Mouse (Mus musculus) gastrocnemius, adult 18-20 months (tissue): ENCODE data around the gene Jkamp. TPM values are rescaled to one million over a fixed set of nuclear protein-coding genes. Genes with fewer than 3 reads are reported as not detected.

ENCODE experiments used
- DNase-seq: peaks from one replicate; pipeline ENCODE4 v3.0.0; 2021; ENCODE audit warnings: low spot score
- microRNA-seq: library from miRNA; unstranded; fragments of <30 nt; microRNA quantifications from one replicate; pipeline ENCODE4 v1.2.0, GENCODE M21; 2021
- total RNA-seq, 2 experiments: library from RNA; stranded (reverse); gene quantifications; 2 replicates each; pipeline ENCODE4 v1.2.3; 2021

Gene Jkamp
- total RNA-seq, 2 experiments from 2014 or later: 10.4 to 13.7 TPM

DNA sequence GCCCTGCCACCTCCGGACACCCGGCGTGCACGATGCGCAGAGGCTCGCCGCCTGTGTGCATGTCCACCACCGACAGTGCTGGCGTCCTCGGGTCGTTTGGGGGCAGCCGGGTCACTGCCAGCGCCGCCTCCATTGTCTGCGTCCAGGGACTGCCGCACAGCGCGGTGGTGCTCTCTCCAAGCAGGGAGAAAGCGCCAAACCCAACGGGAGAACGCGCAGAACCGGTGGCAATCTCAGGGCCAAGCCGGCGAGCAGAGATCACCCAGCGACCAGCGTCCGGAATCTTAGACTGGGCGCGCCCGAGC, 413 bp upstream of the Jkamp start:
- no peak for DNase-seq

DNA sequence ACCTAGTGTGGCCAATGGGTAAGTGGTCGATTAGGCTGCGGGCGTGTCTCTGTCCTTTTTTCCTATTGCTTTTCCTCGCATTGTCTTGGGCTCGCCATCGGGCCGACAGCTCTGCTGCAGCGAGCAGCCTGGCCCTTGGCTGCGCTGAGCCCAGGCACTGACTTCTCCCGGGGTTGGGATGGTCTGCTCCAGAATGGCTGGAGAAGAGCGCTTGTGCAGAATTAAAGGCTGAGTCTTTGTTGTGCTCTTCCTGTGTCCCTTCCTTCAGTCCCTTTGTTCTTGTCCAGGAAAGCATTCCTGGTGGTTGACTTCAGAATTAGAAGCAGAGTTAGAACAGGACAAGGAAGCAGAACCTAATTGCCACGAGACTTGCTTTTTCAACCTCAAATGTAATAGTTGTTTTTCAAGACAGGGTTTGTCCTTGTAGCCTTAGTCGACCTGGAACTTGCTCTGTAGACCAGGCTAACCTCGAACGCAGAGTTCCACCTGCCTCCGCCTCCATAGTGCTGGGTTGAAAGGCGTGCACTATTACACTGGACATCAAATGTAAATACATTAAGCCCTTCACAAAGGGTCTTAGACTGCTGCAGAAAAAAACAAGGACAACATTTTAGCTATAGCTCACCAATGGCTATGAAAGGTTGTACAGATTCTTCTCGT, 907 bp downstream of the Jkamp start:
- no peak for DNase-seq

- no peak for DNase-seq
Observed at GRCm38 (mm10) chr12:72089802-72090201, 4.4 kb downstream of the Jkamp start.

- DNase-seq: no peak
Observed at GRCm38 (mm10) chr12:72096966-72097365, 11.6 kb downstream of the Jkamp start.

DNA sequence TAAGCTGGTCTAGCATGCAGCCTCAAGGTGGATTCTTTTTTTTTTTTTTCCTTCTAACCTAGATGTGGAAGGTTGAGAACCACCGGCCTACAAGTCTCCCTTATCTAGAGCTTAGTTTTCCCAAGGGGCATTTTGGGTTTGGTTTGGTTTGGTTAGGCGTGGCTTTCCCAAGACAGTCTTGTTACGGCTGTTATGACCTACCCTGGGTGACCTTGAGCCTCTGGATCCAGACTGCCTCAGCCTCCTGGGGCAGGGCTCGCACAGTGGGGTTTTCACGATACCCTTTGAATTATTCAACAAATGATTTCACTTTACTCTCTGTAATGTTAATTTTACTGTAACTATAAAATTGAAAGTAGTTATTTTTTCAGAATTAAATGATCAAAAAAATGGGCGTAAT, 17.4 kb downstream of the Jkamp start:
- DNase-seq: no peak

GRCm38 (mm10) chr12:72104027-72104426, 18.6 kb downstream of the Jkamp start:
- DNase-seq: no peak

GRCm38 (mm10) chr12:72104525-72105281, 19.3 kb downstream of the Jkamp start:
- peak; percentile 75 for DNase-seq

GRCm38 (mm10) chr12:72115126-72115525, 29.7 kb downstream of the Jkamp start:
- DNase-seq: peak; percentile 15

DNA sequence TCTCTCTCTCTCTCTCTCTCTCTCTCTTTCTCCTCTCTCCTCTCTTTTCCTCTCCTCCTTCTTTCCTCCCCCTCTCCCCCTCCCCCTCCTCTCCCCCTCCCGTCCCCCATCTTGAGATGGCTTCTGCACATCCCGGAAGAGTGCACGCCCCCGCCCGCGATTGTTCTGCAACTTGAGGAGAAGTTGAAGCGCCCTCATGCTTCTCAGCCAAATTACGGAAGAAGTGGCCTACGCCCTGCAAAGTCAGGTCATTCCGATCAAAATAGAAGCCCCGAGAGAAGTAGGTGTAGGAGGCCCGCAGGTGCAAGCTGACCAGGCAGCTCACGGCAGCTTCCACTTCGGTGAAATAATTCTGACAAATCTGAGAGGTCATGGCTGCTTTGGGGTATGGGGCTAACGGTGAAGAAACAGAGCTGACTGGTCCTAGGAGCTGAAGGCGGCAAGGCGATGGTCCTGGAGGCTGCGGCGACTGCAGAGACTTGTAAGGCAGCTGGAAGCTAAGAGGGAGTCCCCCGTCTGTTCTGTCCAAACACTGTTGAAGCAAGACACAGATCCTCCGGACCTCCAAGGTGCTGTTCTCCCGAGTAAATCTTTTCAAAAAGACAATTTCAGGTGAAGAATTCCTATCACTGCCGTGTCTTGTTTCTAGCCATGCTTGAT, 30.4 kb downstream of the Jkamp start:
- peak; percentile 12 for DNase-seq

GRCm38 (mm10) chr12:72129203-72129602, 43.8 kb downstream of the Jkamp start:
- no peak for DNase-seq

- DNase-seq: no peak
Observed at GRCm38 (mm10) chr12:72150786-72151185, 65.4 kb downstream of the Jkamp start.

Small RNA genes lying within 50 kb of the gene (microRNA-seq; reads per million reads assigned to microRNA genes)
- not detected for gene Gm24466

Other genes starting within 250 kb of the Jkamp start
- under 1 TPM in 1 of 2 experiments, not detected in 1; 0.17 TPM for gene Gpr135, start 14.5 kb upstream of the Jkamp start, total RNA-seq
- gene L3hypdh, start 150 bp upstream of the Jkamp start, total RNA-seq: under 1 TPM; 0.76 to 0.80 TPM
- not detected for gene Ccdc175, start 99.4 kb downstream of the Jkamp start, total RNA-seq